Mouse (Mus musculus): ENCODE data around the gene Tac2.

DNA sequence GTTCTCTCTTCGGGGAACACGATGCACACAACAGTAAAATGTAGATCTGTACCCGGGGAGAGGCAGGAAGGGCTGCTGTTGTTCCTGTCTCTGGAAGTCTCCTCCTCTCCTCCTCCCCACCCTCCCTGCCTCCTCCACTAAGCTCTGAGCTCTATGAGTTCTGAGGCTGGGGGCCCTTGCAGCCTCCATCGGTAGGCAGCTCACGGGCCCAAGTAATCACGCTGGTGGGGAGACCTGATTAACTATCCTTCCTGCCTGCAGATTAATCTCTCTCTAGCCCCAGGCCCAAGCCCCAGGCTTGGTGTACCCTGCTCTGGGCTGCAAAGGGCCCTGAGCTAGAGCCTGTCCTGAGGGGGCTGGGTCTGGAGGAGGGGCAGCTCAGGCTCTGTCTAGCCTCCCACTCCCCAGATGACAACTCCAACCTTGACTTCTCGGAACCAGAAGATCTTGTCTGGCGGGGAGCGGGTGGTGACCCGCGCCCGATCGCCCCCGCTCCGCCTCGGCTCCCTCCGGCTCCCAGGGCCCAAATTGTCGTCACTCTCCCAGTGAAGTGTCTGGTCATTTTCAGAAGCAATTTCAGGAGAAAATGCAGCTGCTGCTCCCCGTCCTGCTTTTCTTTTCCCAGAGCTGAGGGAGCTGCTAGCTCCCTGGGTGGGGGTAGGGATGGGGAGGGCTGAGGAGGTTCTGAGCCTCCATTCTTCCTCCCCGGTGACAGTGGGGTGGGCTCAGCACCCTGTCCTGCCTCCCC is 2.4 kb upstream of the Tac2 start:
- TF ChIP-seq CTCF (IDR thresholded peaks at IDR 0.05) (no peak), EP300 (IDR thresholded peaks at IDR 0.05) (no peak)
